Mouse (Mus musculus): ENCODE results near the gene Fxyd4. TPM values are rescaled to one million over a fixed set of nuclear protein-coding genes. Genes with fewer than 3 reads are reported as not detected.

The Fxyd4 gene
- polyA plus RNA-seq, 1 experiment from 2014 or later, result 77.7 TPM

DNA sequence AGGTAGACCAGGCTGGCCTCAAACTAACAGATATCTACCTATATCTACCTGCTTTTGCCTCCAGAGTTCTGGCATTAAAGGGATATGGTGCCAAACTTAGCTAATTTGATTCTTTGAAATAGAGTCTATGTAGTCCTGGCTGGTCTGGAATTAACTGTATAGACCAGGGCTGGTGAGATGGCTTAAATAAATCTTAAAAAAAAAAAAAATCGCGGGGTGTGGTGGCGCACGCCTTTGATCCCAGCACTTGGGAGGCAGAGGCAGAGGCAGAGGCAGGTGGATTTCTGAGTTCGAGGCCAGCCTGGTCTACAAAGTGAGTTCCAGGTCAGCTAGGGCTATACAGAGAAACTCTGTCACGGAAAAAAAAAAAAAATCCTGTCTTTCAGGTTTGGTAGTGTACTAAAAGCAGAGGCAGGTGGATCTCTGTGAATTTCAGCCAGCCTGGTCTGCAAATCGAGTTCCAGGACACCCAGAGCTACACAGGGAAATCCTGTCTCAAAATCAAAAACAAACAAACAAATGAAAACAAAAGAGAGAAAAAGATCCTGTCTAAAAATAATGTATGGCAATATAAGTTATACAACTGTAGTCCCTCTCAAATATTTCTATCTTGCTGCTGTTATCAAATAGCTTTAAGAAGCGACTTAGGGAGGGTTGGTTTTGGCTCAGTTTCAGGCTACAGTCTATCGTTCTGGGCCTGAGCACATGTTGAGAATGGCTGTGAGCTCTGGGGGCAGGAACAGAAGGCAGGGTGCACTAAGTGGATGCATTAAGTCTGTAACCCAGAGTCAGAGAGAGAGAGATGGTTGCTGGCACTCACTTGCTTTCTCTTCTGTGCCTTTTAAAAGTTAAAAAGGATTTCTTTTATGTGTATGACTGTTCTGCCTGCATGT, 35.7 kb downstream of the Fxyd4 start:
- 77% methylated on average over 9 of the region's 9 CpGs for WGBS
- Histone ChIP-seq H3K4me1 (ENCODE audit: control insufficient read depth, insufficient read depth, low read length) (peaks cover 9% of the 10 kb centered on the region; the same call in 1 of the 2 replicates), H3K4me3 (ENCODE audit: low read length) (no peak overlapping the region), H3K9ac (ENCODE audit: low read depth, low read length) (no peak overlapping the region), H3K9me3 (ENCODE audit: control insufficient read depth, low read length) (no peaks in the 10 kb centered on the region), H3K36me3 (ENCODE audit: control insufficient read depth, insufficient read depth, low read length) (no peaks in the 10 kb centered on the region), H3K4me2 (replicated peaks; ENCODE audit: low read depth, low read length) (no peak overlapping the region), H3K27ac (ENCODE audit: low read depth, low read length) (no peak overlapping the region), H3K27me3 (ENCODE audit: control insufficient read depth, insufficient read depth, low read length) (no peaks in the 10 kb centered on the region)
- no peak for ATAC-seq (ENCODE audit: low FRiP score, low TSS enrichment)

DNA sequence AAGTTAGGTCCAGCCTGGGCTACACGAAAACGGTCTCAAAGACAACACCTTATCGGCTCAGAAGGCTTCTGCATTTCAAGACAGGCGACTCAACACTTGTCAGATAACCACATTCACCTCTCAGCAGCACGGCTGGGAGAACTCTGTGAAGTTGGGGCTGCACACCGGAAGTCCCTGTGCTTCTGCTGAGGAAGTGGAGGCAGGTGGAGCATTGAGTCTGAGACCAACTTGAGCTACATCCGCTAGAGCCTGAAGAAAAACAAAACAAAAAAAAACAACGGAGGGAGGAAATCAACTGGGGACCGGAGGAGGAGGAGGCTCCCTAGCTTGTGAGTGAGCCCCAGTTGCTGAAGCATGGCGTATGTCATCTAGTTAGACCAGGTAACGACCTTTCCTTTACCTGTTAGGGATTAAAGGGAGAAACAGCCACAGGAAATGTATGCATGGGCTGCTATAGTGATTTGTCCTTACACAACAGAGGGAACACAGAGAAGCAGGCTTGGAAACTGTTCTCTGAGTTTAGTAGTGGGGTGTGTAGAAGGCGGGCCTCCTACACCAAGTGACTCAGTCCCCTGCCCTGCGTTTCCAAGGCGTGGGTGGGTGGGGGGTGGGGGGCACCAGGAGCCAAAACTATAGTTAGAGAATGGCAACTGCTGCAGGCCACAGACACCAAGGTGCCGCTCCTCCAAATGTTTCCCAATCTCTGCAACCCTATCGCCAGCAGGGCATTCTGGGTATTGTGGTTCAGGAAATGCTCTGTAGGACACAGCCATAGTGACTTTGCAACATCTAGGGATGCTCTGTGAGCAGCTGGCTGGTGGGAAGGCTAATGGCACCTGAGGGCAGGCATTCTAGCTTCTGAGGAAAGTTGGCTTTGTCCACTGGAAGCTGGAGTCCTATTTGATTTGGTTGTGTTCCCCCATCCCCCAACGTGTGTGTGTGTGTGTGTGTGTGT, 37.1 kb downstream of the Fxyd4 start, which contains the start of gene Hnrnpf:
Gene Hnrnpf, plus strand, starts transcription at position 199 of the 955 bp plus-strand sequence.
- H3K4me1 ChIP-seq (ENCODE audit: control insufficient read depth, insufficient read depth, low read length), result peaks cover 6% of the 10 kb centered on the region; the same call in 1 of the 2 replicates
- no peaks in the 10 kb centered on the region for H3K36me3 ChIP-seq (ENCODE audit: control insufficient read depth, insufficient read depth, low read length)
- no peaks in the 10 kb centered on the region for H3K27me3 ChIP-seq (ENCODE audit: control insufficient read depth, insufficient read depth, low read length)
- ATAC-seq (ENCODE audit: low FRiP score, low TSS enrichment), result no peak
- WGBS, result 69% methylated on average over 17 of the region's 17 CpGs
- no peak within 1 kb of the TSS for H3K4me2 ChIP-seq (replicated peaks; ENCODE audit: low read depth, low read length)
- no peak within 1 kb of the TSS for H3K9ac ChIP-seq (ENCODE audit: low read depth, low read length)
- no peak within 1 kb of the TSS for H3K4me3 ChIP-seq (ENCODE audit: low read length)
- H3K9me3 ChIP-seq (ENCODE audit: control insufficient read depth, low read length), result no peaks in the 10 kb centered on the region
- peak within 1 kb of the TSS; percentile 17; the same call in 1 of the 2 replicates for H3K27ac ChIP-seq (ENCODE audit: low read depth, low read length)

DNA sequence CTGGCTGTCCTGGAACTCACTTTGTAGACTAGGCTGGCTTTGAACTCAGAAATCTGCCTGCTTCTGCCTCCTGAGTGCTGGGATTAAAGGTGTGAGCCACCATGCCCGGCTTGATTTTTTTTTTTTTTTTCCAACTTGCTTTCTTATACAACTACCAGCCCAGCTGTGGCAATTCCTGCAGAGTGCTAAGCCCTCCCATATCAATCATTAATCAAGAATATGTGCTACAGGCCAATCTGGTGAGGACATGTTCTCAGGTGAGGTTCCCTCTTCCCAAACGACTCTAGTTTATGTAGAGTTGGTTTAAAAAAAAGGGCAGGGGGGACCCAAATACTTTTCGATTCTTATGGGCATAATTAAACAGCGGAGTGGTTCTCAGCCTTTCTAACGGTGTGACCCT, 39.7 kb downstream of the Fxyd4 start:
- H3K4me1 ChIP-seq (ENCODE audit: control insufficient read depth, insufficient read depth, low read length), result 0 out of 2 replicates have a peak, but pooled peaks cover 6% of the 10 kb centered on the region
- no peaks in the 10 kb centered on the region for H3K36me3 ChIP-seq (ENCODE audit: control insufficient read depth, insufficient read depth, low read length)
- 75% methylated on average over 5 of the region's 5 CpGs for WGBS
- H3K4me3 ChIP-seq (ENCODE audit: low read length), result no peak overlapping the region
- no peak for ATAC-seq (ENCODE audit: low FRiP score, low TSS enrichment)
- no peak overlapping the region for H3K4me2 ChIP-seq (replicated peaks; ENCODE audit: low read depth, low read length)
- H3K27ac ChIP-seq (ENCODE audit: low read depth, low read length), result no peak overlapping the region
- no peak overlapping the region for H3K9ac ChIP-seq (ENCODE audit: low read depth, low read length)
- H3K9me3 ChIP-seq (ENCODE audit: control insufficient read depth, low read length), result no peaks in the 10 kb centered on the region
- H3K27me3 ChIP-seq (ENCODE audit: control insufficient read depth, insufficient read depth, low read length), result no peaks in the 10 kb centered on the region

DNA sequence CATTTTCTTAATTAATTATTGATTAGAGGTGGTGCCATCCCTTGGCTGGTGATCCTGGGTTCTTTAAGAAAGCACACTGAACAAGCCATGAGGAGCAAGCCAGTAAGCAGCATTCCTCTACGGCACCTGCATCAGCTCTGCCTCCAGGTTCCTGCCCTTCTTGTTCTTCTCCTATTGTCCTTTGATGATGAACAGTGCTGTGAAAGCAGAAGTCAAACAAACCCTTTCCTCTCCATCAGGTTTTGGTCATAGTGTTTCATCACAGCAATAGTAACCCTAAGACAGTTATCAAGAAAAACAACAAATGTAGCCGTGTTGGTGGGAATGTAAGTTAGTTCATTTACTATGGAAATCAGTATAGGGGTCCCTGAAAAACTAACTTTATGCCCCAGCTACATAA, 44.1 kb downstream of the Fxyd4 start:
- H3K27me3 ChIP-seq (ENCODE audit: control insufficient read depth, insufficient read depth, low read length), result no peaks in the 10 kb centered on the region
- 89% methylated on average over 2 of the region's 2 CpGs for WGBS

DNA sequence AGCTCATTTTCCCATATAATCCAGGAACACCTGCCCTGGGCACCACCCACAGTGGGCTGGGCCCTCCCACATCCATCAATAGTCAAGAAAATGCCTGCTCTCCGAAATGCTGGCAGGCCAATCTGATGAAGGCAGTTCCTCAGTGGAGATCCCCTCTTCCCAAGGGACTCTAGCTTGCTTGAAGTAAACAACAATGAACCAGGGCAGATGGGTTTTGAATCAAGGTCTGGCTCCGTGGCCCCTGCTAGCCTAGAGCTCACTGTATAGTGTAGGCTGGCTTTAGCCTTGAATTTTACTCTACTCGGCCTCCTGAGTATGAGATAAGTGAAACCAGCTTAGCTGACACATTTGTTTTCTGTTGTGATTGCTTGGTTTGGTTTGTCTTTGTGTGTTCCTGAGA, 45.1 kb downstream of the Fxyd4 start:
- Histone ChIP-seq H3K9me3 (ENCODE audit: control insufficient read depth, low read length) (no peaks in the 10 kb centered on the region), H3K4me1 (ENCODE audit: control insufficient read depth, insufficient read depth, low read length) (no peaks in the 10 kb centered on the region), H3K4me3 (ENCODE audit: low read length) (no peak overlapping the region), H3K27ac (ENCODE audit: low read depth, low read length) (no peak overlapping the region), H3K27me3 (ENCODE audit: control insufficient read depth, insufficient read depth, low read length) (no peaks in the 10 kb centered on the region), H3K4me2 (replicated peaks; ENCODE audit: low read depth, low read length) (no peak overlapping the region), H3K9ac (ENCODE audit: low read depth, low read length) (no peak overlapping the region), H3K36me3 (ENCODE audit: control insufficient read depth, insufficient read depth, low read length) (no peaks in the 10 kb centered on the region)
- ATAC-seq (ENCODE audit: low FRiP score, low TSS enrichment), result no peak
- WGBS, result 65% methylated on average over 3 of the region's 3 CpGs

More for the DNA sequence above, 44.1 kb downstream of the Fxyd4 start:
- no peak for ATAC-seq (ENCODE audit: low FRiP score, low TSS enrichment)
- H3K4me1 ChIP-seq (ENCODE audit: control insufficient read depth, insufficient read depth, low read length), result no peaks in the 10 kb centered on the region
- H3K9me3 ChIP-seq (ENCODE audit: control insufficient read depth, low read length), result no peaks in the 10 kb centered on the region
- no peak overlapping the region for H3K9ac ChIP-seq (ENCODE audit: low read depth, low read length)
- H3K4me3 ChIP-seq (ENCODE audit: low read length), result no peak overlapping the region
- no peak overlapping the region for H3K27ac ChIP-seq (ENCODE audit: low read depth, low read length)
- no peak overlapping the region for H3K4me2 ChIP-seq (replicated peaks; ENCODE audit: low read depth, low read length)
- no peaks in the 10 kb centered on the region for H3K36me3 ChIP-seq (ENCODE audit: control insufficient read depth, insufficient read depth, low read length)

DNA sequence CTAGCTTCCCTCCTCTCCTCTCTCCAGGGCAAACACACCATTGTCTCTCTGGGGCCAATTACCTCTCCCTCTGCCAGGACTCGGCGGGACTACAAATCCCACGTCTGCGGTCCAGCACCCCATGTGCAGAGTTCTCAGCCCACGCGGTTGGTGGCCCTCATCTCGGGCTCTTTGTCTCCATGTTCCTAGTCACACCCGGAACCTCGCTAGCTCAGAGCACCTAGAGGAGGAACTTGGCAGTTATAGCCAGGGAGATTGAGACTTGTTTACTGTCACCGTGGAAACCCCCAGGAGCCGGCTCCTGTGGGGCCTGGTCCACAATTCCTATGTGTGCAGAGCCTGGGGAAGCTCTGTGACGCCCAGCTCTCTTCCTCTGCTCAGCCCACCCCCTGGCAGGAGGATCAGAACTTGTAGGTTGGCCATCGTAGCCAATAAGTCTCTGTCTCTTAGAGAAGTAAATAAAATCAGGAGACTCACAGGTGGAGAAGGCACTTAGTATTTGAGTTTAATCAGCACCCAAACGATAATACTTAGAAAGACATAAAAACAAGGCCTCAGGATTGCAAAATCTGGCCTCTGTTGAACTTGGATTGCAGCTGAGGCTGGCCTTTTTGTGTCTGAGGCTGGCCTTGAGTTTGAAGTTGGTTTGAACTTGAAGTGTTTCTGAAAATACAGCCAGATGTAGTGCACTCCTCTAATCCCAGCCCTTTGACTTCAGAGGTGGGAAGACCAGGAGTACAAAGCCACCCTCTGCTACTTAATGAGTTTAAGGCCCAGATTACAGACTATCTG, 45.9 kb downstream of the Fxyd4 start:
- no peak overlapping the region for H3K4me2 ChIP-seq (replicated peaks; ENCODE audit: low read depth, low read length)
- H3K9ac ChIP-seq (ENCODE audit: low read depth, low read length), result no peak overlapping the region
- ATAC-seq (ENCODE audit: low FRiP score, low TSS enrichment), result no peak
- no peaks in the 10 kb centered on the region for H3K36me3 ChIP-seq (ENCODE audit: control insufficient read depth, insufficient read depth, low read length)
- 62% methylated on average over 14 of the region's 14 CpGs for WGBS
- no peak overlapping the region for H3K4me3 ChIP-seq (ENCODE audit: low read length)
- H3K4me1 ChIP-seq (ENCODE audit: control insufficient read depth, insufficient read depth, low read length), result no peaks in the 10 kb centered on the region
- H3K27me3 ChIP-seq (ENCODE audit: control insufficient read depth, insufficient read depth, low read length), result no peaks in the 10 kb centered on the region
- no peak overlapping the region for H3K27ac ChIP-seq (ENCODE audit: low read depth, low read length)
- no peaks in the 10 kb centered on the region for H3K9me3 ChIP-seq (ENCODE audit: control insufficient read depth, low read length)

DNA sequence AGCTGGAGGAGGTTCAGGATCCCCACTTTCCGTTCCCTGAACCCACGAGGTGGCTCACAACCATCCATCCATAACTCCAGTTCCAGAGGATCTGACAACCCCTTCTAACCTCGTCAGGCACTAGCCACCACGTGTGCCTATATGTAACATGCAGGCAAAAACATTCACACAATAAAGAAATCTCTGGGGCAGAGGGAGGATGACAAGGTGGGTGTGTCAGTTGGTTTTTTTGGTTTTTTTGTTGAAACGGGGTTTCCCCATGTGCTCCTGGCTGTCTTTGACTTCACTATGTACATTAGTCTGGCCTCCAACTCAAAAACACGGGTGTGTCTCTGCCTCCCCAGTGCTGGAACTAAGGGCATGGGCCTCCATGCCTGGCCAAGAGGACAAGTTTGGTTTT, 47.2 kb downstream of the Fxyd4 start:
- WGBS, result 84% methylated on average over 6 of the region's 6 CpGs
- H3K4me3 ChIP-seq (ENCODE audit: low read length), result no peak overlapping the region
- no peak overlapping the region for H3K9ac ChIP-seq (ENCODE audit: low read depth, low read length)
- no peaks in the 10 kb centered on the region for H3K36me3 ChIP-seq (ENCODE audit: control insufficient read depth, insufficient read depth, low read length)
- no peaks in the 10 kb centered on the region for H3K9me3 ChIP-seq (ENCODE audit: control insufficient read depth, low read length)
- H3K4me1 ChIP-seq (ENCODE audit: control insufficient read depth, insufficient read depth, low read length), result no peaks in the 10 kb centered on the region
- no peaks in the 10 kb centered on the region for H3K27me3 ChIP-seq (ENCODE audit: control insufficient read depth, insufficient read depth, low read length)
- H3K27ac ChIP-seq (ENCODE audit: low read depth, low read length), result no peak overlapping the region
- no peak overlapping the region for H3K4me2 ChIP-seq (replicated peaks; ENCODE audit: low read depth, low read length)
- ATAC-seq (ENCODE audit: low FRiP score, low TSS enrichment), result no peak

DNA sequence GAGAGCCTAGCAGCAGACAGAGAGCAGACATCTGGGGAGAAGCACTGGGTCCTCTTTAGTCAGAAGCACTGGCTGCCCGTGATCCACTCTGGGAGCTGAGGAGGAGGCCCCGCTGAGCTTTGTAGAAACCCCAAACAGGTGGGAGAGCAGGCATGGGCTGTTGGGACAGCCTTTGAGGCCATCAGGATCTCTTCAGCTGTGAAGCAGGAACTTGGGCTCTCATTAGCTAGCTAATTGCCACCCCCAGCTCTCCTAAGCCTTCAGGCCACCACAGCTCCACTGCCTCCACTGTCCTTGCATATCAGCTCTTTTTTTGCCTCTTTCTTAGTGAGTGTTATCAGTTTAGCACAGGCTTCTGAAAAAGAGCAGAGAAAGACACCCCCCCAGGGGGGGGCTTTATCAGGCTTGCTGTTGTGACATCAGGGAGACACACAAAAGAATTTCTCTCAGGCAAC, 48.8 kb downstream of the Fxyd4 start:
- no peak overlapping the region for H3K9ac ChIP-seq (ENCODE audit: low read depth, low read length)
- no peaks in the 10 kb centered on the region for H3K36me3 ChIP-seq (ENCODE audit: control insufficient read depth, insufficient read depth, low read length)
- no peaks in the 10 kb centered on the region for H3K4me1 ChIP-seq (ENCODE audit: control insufficient read depth, insufficient read depth, low read length)
- no peak overlapping the region for H3K27ac ChIP-seq (ENCODE audit: low read depth, low read length)
- H3K9me3 ChIP-seq (ENCODE audit: control insufficient read depth, low read length), result no peaks in the 10 kb centered on the region
- 65% methylated on average over 2 of the region's 2 CpGs for WGBS
- no peak overlapping the region for H3K4me3 ChIP-seq (ENCODE audit: low read length)
- no peak for ATAC-seq (ENCODE audit: low FRiP score, low TSS enrichment)
- H3K27me3 ChIP-seq (ENCODE audit: control insufficient read depth, insufficient read depth, low read length), result no peaks in the 10 kb centered on the region
- H3K4me2 ChIP-seq (replicated peaks; ENCODE audit: low read depth, low read length), result no peak overlapping the region

Measured in kidney, embryonic 14.5 days (tissue).